Mouse (Mus musculus) neutrophil, adult 5-6 weeks (primary cell): ENCODE measurements at regions not wholly inside any gene's neighbourhood (a gene's known extent, or its start where the extent isn't known, plus 50 kb on each side); places are given as distances from the start of the nearest gene placed in this dataset.
"Not testable (repeated sequence)": the region's sequence is repeated elsewhere in the genome, so short reads cannot be mapped to it uniquely, and the experiment has no call there.

ENCODE experiments used
- ATAC-seq: fragments of 151-379, 151-347 bp; 2 replicates; pipeline ENCODE4 v1.8.0; 2017; ENCODE audit warnings: mild to moderate bottlenecking, moderate TSS enrichment; ENCODE audit not compliant: insufficient number of reproducible peaks, poor library complexity, low FRiP score, severe bottlenecking; ENCODE audit errors: extremely low read depth

GRCm38 (mm10) chr19:8496561-8496960, 91.7 kb upstream of the Slc22a30 start:
- not testable (repeated sequence) for ATAC-seq

GRCm38 (mm10) chr19:8497526-8497925, 92.6 kb upstream of the Slc22a30 start:
- ATAC-seq = not testable (repeated sequence)

GRCm38 (mm10) chr19:8517721-8518120, 73.3 kb upstream of the Slc22a8 start:
- ATAC-seq = not testable (repeated sequence)

GRCm38 (mm10) chr19:8518273-8518672, 72.8 kb upstream of the Slc22a8 start:
- ATAC-seq = peak; percentile 98

GRCm38 (mm10) chr19:8518933-8519332, 72.1 kb upstream of the Slc22a8 start:
- not testable (repeated sequence) for ATAC-seq

- ATAC-seq = no peak
Observed at GRCm38 (mm10) chr19:8534597-8534996, 56.5 kb upstream of the Slc22a8 start.

GRCm38 (mm10) chr19:8536085-8536484, 55.0 kb upstream of the Slc22a8 start:
- ATAC-seq = no peak
